Mouse (Mus musculus) layer of hippocampus, adult 18-20 months (tissue): ENCODE data around the gene Fam76b. TPM values are rescaled to one million over a fixed set of nuclear protein-coding genes. Genes with fewer than 3 reads are reported as not detected.
"Not testable (repeated sequence)": the region's sequence is repeated elsewhere in the genome, so short reads cannot be mapped to it uniquely, and the experiment has no call there.

Source experiments
- DNase-seq, 2 experiments: peaks; one replicate each; pipeline ENCODE4 v3.0.0; 2022; ENCODE audit warnings: low spot score in 2 of 2
- long read RNA-seq: library from polyadenylated mRNA; stranded (forward); transcript quantifications from one replicate; pipeline ENCODE4 v2.0.0, GENCODE M21; 2021
- total RNA-seq, 2 experiments: library from RNA; stranded (reverse); gene quantifications; 2 replicates each; pipeline ENCODE4 v1.2.3; 2021

The Fam76b gene
- 10 to 100 TPM; 17.8 to 18.1 TPM for total RNA-seq
- long read RNA-seq, transcript Fam76b-201 (10 exons, 3,702 nt), result major isoform, 6 of 10 reads
- long read RNA-seq, partial matches to known transcripts, result 0 of 10 reads
- long read RNA-seq, other reads (novel, unspliced or antisense), result 4 of 10 reads

DNA sequence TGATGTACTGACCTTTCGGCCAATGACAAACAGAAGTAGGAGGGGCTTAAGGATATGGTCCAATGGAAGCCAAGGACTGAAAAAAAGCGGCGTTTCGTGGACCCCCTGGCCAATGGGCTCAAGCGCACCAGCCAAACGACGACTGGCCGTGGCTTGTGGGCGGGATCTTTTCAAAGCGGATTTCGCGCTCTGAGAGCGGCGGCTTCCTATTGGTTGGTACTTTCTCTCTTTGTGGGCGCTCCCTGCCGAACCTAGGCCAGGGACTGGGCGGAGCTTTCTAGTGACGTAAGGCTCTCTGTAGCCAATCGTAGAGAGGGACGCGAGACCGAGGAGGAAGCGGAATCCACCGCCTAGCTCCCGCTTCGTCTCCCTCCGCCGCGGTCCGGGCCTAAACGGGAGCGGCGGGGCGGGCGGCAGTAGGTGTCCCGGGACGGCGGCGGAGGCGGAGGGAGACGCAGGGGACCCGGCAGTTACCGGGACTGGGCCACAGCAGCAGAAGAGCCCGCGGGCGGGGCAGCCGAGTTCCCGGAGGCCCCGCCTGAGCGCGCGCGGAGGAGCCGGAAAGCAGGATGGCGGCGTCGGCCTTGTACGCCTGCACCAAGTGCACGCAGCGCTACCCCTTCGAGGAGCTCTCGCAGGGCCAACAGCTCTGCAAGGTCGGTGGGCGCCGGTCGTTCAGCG is at the start of gene Fam76b:
Gene Fam76b (plus strand): TSS at position 311 of the 681 bp plus-strand sequence.
- peak; percentile 100 for DNase-seq

DNA sequence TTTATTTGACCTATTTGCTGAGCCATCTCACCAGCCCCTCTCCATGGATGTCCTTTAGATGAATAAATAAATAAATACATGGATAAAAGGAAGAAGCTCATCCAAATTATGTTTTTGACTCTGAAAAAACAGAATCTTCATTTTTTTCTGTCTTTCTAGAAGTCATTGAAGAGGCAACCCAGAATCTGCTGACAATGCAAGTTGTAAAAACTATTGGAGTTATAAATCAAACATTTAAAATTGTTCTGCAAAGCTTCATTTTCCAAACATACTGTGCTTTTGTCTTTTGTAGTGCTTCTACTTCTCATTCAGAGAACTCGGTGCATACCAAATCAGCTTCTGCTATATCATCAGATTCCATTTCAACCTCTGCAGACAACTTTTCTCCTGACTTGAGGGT is 45.5 kb upstream of the Fam76b start:
- no peak for DNase-seq

DNA sequence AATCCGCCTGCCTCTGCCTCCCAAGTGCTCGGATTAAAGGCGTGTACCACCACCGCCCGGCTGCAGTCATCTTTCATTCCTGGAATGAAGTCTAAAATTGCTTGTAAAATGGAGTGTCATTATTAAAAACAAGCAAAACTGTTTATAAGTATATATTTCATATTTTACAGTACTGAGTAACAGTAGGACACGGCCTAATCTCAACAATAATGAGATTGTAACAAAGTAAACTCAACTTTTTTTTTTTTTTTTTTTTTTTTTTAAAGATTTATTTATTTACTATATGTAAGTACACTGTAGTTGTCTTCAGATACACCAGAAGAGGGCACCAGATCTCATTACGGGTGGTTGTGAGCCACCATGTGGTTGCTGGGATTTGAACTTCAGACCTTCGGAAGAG is 36.7 kb upstream of the Fam76b start:
- not testable (repeated sequence) for DNase-seq

DNA sequence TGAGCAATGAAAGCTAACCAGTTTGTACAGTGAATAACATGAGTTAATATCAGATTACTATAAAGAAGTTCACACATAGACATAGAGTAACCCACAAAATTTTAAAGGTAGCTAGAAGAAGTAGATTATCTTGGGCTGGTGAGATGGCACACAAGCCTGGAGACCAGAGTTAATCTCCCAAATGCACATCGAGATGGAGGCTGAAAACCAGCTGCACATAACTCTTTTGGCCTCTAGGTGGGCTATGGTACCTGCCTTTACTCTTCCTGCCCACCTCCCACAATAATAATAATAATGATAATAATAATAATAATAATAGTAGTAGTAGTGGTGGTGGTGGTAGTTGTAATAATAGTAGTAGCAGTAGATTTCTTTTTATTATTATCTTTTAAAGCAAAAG is 33.2 kb upstream of the Fam76b start:
- no peak for DNase-seq

DNA sequence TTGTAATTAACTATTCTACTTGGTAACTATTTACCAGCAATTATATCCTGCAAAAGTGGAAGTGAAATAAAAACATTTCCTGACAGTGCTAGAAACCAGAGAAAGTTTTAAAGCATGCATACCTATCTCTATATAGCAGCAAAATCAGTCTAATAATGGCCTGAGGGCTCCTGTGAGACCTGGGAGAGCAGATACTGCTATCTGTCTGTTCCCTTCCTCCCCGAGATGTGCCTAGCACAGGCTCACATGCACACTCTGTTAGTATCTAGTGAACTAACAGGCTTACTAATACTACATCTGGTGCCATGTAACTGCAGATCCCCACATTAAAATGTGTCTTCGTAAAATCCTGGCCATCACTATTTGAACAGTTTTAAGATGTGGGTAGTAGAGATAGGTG is 32.8 kb upstream of the Fam76b start:
- DNase-seq, result no peak

DNA sequence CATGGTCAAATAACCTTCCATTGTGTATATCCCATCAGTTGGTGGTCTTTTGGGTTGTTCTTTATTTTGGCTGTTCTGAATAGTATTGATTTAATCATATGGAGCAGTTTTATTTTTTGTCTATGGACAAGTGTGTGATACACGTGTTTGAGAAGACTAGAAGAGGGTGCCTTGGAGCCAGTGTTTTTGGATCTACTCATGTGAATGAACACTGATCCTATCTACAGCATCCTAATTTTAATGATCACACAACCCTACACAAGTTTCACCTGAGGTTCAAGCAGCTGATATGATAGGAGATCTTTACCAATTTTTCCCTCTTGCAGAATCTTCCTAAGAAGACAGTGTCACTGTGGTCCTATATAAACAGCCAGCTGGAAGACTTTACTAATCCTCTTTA is 23.0 kb upstream of the Fam76b start:
- DNase-seq, result no peak

DNA sequence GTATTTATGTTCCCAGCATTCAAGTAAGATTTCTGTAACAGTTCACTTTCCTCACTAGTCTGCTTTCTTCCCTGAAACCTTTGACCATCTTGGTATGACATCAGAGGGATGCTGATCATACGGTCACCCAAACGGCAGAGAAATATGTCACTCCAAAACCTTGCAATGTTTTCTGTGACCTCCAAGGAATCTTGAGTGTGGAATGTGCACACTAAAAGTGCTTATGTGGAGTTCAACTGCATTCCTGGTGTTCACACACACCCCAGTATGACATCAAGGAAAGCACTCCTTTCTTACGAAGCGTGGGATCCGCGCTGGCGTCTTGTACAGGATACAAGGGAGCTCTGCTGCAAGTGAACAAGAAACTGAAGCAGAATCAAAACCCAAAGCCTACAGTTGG is 20.7 kb upstream of the Fam76b start:
- no peak for DNase-seq

DNA sequence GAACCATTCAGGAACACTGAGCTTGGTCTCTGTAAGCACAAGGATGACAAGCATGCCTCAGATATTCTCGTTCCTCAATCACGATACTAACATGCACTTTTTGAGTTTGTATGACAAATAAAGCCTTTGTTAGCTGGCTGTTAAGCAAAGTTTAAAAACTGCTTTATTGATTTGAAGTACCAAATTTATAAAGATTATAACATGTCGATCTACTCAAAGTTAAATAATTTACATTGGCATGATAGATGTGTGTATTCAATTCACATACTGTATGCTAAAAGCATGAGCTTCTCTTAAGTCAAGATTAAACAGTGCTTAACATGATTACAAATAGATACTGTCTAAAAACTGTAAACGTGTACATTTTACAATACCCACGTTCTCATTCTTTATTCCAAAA is 19.9 kb upstream of the Fam76b start:
- no peak for DNase-seq

DNA sequence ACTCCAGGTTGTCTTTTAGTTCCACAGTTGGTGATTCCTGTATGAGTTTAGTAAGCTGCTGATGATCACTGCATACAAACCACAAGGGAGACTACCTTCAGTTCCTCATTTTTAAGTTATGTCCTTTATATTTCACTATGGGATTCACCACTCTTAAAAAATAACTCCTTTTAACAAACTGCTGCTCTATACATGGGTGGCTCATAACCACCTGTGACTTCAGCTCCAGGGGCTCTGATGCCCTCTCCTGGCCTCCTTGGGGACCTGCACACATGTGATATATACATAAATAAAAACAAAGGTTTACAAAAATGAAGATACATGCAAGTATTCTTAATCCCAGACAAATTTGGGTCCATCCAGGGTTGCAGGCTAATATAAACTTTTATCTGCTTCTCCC is 17.6 kb upstream of the Fam76b start:
- no peak for DNase-seq

DNA sequence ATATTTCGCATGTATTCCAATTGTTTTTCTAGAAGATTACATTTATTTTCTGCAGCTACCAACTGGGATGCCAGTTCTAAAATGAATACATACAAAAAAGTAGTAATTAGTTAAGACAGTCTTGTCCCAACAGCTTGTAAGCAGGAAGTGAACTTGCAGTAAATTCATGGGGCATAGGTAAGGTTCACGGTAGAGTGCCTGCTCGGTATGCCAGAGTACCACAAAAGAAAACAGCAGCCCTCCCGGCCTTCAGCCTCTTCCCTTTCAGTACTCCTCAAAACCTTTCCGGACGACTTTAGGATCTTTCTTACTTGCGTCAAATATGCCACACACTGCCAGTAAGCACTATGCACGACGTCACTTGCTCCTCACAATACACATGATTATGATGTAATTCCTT is 9.1 kb upstream of the Fam76b start:
- DNase-seq, result no peak

DNA sequence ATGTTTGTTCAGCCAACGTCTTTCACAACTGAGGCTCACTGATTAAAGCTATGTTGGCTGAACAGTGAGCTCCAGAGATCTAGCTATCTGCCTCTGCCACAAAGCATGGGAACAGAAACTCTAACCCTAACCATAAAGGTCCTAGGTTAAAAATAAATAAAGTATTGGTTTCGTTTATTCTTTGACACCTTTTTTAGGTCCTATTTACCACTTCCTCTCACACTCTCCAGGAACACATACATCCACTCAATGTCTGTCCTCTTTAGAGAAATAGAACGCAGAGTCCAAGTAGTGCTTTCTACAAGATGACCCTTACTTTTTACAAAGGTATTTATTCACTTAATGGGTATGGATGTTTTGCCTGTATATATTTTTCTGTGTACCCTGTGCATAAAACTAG is 6.7 kb upstream of the Fam76b start:
- DNase-seq, result no peak

DNA sequence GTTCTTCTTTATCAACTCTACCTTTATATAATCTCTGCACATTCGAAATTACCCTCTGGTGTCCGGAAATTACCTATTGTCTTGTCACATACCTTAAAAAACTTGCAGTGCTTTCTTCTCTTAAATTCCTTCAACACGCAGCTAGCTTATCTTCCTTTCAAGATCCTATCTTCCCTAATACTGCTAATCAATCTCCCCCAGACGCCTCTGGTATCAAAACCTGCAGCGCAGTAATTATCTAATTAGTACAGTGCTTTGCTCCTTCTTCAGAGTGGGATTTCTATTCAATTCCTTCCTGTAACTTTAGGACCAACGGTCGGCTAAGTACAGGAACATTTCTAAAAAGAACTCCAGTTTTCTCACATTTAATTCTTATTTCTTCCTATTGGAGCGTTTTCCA is 1.6 kb upstream of the Fam76b start:
- no peak for DNase-seq

DNA sequence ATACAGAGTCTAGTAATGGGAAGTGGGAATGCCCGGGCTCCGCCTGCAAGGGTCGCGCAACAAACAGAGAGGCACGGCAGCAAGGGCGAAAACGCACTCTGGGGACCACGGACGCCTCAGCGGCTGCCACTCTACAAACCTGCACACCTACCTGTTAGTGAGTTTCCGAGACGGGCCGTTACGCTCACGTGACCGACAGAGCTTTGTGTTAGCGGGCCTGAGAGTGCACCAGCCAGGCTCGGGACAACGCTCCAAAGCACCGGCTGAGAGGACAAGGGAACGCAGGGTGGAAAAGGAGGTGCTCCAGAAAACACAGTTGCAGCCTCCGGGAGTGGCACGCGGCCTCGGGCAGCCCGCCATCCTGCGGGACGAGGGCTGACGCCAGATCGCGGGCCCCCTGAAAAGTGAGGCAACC is 1.1 kb upstream of the Fam76b start:
- no peak for DNase-seq

DNA sequence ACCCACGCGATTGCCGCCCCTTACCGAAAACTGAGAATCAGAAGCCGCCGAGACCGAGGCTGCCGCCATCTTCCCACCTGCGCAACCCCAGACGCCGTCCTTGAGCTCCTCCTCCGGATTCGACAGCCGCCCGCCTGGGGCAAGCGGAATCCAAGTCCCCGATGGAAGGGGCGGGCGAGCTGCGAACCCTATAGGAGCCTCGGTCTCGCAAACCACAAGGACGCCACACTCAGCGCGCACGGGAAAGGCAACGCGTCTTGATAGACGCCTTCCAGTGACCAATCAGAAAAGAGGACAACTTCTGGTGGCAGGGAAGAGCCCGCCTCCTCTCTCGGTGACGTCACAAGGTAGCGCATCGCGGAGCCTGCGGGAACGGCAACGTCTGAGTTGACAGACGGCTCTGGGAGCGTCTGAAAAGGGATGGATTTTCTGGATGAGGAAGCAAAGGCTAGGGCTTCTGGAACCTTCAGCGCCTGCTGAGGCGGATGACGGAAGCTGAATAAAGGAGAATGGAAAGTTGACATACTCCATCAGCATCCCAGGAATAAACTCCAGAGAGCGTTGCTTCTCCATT is 597 bp upstream of the Fam76b start, which contains the start of gene Cep57:
Gene Cep57 (minus strand): TSS at position 276 of the 574 bp plus-strand sequence.
- peak; percentile 96 to 99 for DNase-seq

DNA sequence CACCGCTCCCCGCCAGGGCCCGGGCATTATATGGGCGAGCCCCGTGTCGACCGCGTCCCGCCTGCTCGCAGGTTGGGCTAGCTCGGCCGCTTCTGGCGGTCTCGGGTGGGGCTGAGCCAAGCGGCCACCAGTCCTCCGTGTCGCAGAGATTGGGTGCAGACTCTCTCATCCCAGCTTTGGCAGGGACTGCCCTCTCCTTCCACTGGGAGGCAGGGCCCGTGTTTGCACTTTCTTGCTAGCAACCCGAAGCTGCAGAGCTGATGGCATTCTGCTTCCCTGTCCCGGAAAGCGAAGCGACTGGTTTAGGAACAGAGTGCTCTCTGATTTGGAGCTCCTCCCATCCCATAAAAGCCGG is 548 bp downstream of the Fam76b start:
- no peak for DNase-seq

DNA sequence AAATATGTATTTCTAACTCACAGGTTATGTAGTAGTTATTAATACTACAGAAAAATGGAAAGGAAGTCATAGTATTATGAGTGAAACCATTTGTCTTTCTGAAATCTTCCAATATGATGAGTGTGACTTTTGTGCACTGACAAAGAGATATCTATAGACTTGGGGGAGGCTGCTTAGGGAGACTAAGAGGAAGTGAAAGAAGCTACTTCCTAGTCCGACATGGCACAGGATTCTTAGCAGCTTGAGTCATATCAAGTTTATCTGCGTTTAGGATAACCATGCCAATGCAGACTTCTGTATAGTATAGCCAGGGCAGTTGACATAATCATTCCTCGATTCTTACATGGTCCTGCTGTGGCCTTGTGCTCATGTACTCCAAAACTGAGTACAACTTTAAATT is 7.7 kb downstream of the Fam76b start:
- no peak for DNase-seq

DNA sequence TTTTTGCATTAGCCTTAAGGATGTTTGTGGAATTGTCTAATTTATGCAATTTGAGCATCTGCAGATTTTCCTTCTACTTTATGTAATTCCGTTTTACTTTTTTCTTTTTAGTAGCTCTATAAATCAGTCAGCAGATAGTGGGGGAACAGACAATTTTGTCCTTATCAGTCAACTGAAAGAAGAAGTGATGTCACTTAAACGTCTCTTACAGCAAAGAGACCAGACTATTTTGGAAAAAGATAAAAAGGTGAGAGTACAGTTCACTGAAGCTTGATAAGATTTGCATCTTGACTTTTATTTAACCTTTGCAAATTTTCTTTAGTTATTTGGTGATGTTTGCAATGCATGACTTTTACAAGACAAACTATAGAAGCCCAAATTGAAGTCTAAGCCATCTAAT is 9.2 kb downstream of the Fam76b start:
- no peak for DNase-seq

DNA sequence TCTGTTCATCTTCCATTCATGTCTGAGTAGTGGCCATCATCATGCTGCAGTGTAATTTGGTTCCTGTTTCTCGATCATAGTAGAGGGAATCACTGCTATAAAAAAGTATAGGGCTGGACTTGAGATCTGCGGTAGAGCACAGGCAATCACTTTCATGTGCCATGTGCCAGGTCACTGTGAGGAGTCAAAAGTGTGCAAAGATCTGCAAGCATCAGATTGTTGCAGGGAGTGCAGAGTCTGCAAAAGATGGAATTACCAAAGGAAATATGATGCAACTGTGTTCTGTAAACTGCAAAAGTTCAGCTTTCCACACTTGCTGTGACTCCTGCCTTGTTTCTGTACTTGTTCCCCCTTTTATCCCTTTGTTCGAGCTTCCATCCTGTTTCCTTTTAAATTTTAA is 20.1 kb downstream of the Fam76b start:
- DNase-seq, result no peak

DNA sequence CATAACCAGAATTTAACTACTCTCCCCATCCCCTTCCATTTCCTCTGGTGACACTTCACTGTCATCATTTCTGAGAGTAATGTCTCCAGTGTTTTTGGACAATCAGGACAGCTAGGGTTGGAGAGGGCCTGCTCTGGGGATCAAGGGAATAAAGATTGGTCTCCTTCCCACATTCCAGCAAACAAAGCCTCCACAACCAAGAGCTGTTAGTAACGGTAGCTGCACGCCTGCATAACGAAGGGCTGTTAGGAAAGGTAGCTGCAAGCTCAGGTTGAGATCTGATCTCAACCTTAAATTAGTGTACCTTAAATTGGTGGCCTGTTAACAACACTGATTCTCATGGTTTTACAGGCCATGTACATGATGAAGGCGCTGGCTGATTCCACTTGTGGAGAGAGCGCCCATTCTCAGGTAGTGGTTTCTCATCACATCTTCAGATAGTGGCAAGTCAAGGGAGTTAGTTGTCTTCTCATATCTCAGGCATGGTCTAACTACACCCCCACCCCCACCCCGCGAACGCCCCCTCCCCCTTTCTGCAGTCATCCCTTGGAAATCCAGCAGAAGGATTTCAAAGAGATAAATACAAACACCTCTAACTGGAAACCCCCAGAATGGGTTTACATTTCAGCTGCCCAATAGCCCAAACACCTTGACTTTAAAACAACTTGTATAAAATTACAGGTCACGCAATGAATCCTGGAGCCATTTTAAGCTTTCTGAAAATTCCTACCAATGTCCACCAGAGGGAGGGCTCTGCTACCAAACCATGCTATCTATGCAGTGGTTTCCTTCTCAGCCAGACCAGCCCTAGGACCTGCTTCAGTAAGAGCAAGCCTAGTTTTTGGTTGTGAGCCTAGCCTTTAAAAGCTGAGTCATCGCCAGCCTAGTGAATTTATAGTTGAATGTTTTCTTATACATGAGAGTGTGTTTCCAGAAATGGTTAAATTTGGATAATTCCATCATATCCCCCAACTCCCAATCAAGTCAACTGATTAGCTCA is 21.3 kb downstream of the Fam76b start:
- DNase-seq, result peak; percentile 9 to 47

DNA sequence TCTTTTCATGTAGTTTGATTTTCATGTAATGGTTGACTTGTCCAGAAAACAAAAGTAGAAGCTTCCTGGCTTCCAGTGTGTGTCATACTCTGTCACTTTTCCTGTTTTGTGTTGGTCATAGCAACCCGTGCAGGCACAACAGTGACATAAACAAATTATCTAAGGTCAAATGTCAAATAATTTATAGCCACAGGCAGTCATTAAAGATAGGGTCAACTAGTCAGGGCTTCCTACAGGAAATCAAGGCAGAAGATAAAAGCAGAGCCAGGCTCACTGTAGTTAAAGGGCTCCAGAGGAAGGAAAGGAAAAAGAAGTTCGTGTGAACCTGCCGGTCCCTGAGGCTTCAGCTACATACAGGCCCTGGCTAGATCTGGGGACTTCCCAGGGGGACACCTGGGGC is 26.4 kb downstream of the Fam76b start:
- DNase-seq, result no peak

DNA sequence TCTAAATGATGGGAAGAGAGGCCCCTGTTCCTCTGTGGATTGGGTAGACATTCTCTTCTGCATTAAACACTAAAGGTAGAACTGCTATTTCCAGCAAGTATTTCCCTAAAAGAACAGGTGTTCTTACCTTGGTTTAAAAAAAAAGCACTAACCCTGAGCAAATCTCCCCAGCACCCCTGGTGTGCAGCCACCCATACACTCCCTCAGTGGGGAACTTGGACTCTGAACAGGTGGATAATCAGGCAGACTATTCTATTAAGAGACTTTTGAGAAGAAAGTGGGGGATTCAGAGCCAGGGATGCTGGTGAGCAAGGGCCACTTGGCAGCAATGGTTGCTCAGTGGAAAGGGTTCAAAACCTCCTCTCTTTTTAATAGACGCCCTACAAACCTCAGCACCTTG is 28.7 kb downstream of the Fam76b start:
- DNase-seq, result no peak

DNA sequence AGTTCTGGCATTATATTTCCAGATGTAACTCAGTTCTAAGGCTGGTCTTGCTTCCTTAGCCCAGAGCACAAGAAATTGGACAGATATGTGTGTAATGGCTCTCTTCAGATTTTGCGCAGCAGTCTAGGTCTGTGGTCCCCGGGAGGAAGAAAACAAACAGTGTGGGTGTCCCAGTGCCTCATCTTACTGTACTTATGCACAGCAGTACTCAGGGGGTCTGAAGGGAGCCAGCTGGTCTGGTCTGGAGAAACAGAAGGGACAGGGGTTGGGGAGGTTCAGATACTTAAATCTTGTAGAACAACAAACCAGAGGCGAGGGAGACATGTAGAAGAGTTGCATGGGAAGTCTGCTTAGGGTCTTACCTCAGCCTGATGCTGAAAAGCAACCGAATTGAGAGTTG is 29.3 kb downstream of the Fam76b start:
- DNase-seq, result no peak
